Mouse (Mus musculus): Measurements from ENCODE around the gene Prdm12. TPM values are rescaled to one million over a fixed set of nuclear protein-coding genes. Genes with fewer than 3 reads are reported as not detected.
"Not testable (repeated sequence)": the region's sequence is repeated elsewhere in the genome, so short reads cannot be mapped to it uniquely, and the experiment has no call there.

Gene Prdm12
- total RNA-seq, 2 experiments from 2014 or later: 0.15 TPM; not detected in 1

- no peak for DNase-seq (ENCODE audit: low spot score in 2 of 2)
- TF ChIP-seq CTCF (conservative IDR thresholded peaks at IDR 0.05): no peak
- Histone ChIP-seq H3K4me3 (no peak overlapping the region), H3K27ac (no peak overlapping the region)
These were observed 23.3 kb downstream of the Prdm12 start for GRCm38 (mm10) chr2:31662939-31663803.

- no peak overlapping the region for H3K27ac ChIP-seq
- TF ChIP-seq CTCF (conservative IDR thresholded peaks at IDR 0.05): no peak
- no peak overlapping the region for H3K4me3 ChIP-seq
- no peak for DNase-seq (ENCODE audit: low spot score in 2 of 2)
These were observed 24.0 kb downstream of the Prdm12 start for GRCm38 (mm10) chr2:31663804-31664180.

GRCm38 (mm10) chr2:31667332-31667731 is 27.5 kb downstream of the Prdm12 start:
- Histone ChIP-seq H3K27ac (no peak overlapping the region), H3K4me3 (no peak overlapping the region)
- no peak for DNase-seq (ENCODE audit: low spot score in 2 of 2)
- TF ChIP-seq CTCF (conservative IDR thresholded peaks at IDR 0.05): peak; percentile 55

- DNase-seq (ENCODE audit: low spot score in 2 of 2): peak; percentile 85 to 92
- no peak for TF ChIP-seq CTCF (conservative IDR thresholded peaks at IDR 0.05)
- peak within 1 kb of the TSS; percentile 84 for H3K27ac ChIP-seq
- H3K4me3 ChIP-seq: peak within 1 kb of the TSS; percentile 86
These were observed 30.8 kb downstream of the Prdm12 start, which contains the start of gene Exosc2 for GRCm38 (mm10) chr2:31670551-31671035. TSS of gene Exosc2 (plus strand) at chr2:31670715.

GRCm38 (mm10) chr2:31678641-31679040 is 38.8 kb downstream of the Prdm12 start:
- DNase-seq (ENCODE audit: low spot score in 2 of 2): no peak
- no peak overlapping the region for H3K27ac ChIP-seq
- H3K4me3 ChIP-seq: no peak overlapping the region
- TF ChIP-seq CTCF (conservative IDR thresholded peaks at IDR 0.05): no peak

GRCm38 (mm10) chr2:31681051-31681707 is 41.3 kb downstream of the Prdm12 start:
- peak; percentile 68 for TF ChIP-seq CTCF (conservative IDR thresholded peaks at IDR 0.05)
- H3K4me3 ChIP-seq; H3K27ac ChIP-seq; DNase-seq (ENCODE audit: low spot score in 2 of 2): not testable (repeated sequence)

- Histone ChIP-seq H3K27ac (no peak overlapping the region), H3K4me3 (no peak overlapping the region)
- no peak for TF ChIP-seq CTCF (conservative IDR thresholded peaks at IDR 0.05)
- DNase-seq (ENCODE audit: low spot score in 2 of 2): no peak
These were observed 41.9 kb downstream of the Prdm12 start for GRCm38 (mm10) chr2:31681731-31682235.

- peak; percentile 51 to 63 for DNase-seq (ENCODE audit: low spot score in 2 of 2)
- TF ChIP-seq CTCF (conservative IDR thresholded peaks at IDR 0.05): peak; percentile 86
These were observed 43.8 kb downstream of the Prdm12 start for GRCm38 (mm10) chr2:31683666-31684065.

GRCm38 (mm10) chr2:31688074-31688925 is 48.5 kb downstream of the Prdm12 start, which contains the start of gene Abl1:
TSS of gene Abl1 (plus strand) at chr2:31688376.
- TF ChIP-seq CTCF (conservative IDR thresholded peaks at IDR 0.05): peak; percentile 69
- Histone ChIP-seq H3K4me3 (peak within 1 kb of the TSS; percentile 84), H3K27ac (peak within 1 kb of the TSS; percentile 95)
- peak; percentile 91 to 98 for DNase-seq (ENCODE audit: low spot score in 2 of 2)

More at GRCm38 (mm10) chr2:31683666-31684065, 43.8 kb downstream of the Prdm12 start:
- no peak overlapping the region for H3K4me3 ChIP-seq
- no peak overlapping the region for H3K27ac ChIP-seq

- Histone ChIP-seq H3K27ac (peak overlapping the region; percentile 95), H3K4me3 (peak overlapping the region; percentile 84)
- no peak for TF ChIP-seq CTCF (conservative IDR thresholded peaks at IDR 0.05)
- DNase-seq (ENCODE audit: low spot score in 2 of 2): no peak
These were observed 49.2 kb downstream of the Prdm12 start for GRCm38 (mm10) chr2:31689045-31689444.

GRCm38 (mm10) chr2:31690063-31690462 is 50.2 kb downstream of the Prdm12 start:
- TF ChIP-seq CTCF (conservative IDR thresholded peaks at IDR 0.05): no peak
- Histone ChIP-seq H3K27ac (no peak overlapping the region), H3K4me3 (peak overlapping the region; percentile 84)
- no peak for DNase-seq (ENCODE audit: low spot score in 2 of 2)

GRCm38 (mm10) chr2:31698209-31698608 is 58.4 kb downstream of the Prdm12 start:
- no peak overlapping the region for H3K27ac ChIP-seq
- H3K4me3 ChIP-seq: no peak overlapping the region
- TF ChIP-seq CTCF (conservative IDR thresholded peaks at IDR 0.05): peak; percentile 61
- no peak for DNase-seq (ENCODE audit: low spot score in 2 of 2)

Data from layer of hippocampus, adult 2 months (tissue).